Mouse (Mus musculus): Measurements from ENCODE around the gene Krt7. TPM values are rescaled to one million over a fixed set of nuclear protein-coding genes. Genes with fewer than 3 reads are reported as not detected.

Gene Krt7
- polyA plus RNA-seq, 1 experiment from 2014 or later = 5.1 TPM

GRCm38 (mm10) chr15:101392251-101392650, 18.6 kb upstream of the Krt7 start:
- DNase-seq (ENCODE audit: low read depth, low spot score) (no peak), ATAC-seq (no peak)
- ChIA-PET POLR2A (no interaction called here), CTCF (no interaction called here)
- in situ Hi-C loops (cut with MboI; ENCODE audit: low pct_unique_long_range_greater_than_20kb) = no loop called here
- no peak for TF ChIP-seq CTCF (IDR thresholded peaks at IDR 0.05)
- H3K27me3 ChIP-seq = no peaks in the 10 kb centered on the region

- H3K27me3 ChIP-seq = no peaks in the 10 kb centered on the region
- ChIA-PET CTCF (interaction anchor here (1.2 to 1.5 kb wide), 2 partner anchors 10 to 102 kb away, joined by 3 to 5 read pairs; no protein-coding TSS in a partner anchor), POLR2A (no interaction called here)
- TF ChIP-seq CTCF (IDR thresholded peaks at IDR 0.05) = no peak
- in situ Hi-C loops (cut with MboI; ENCODE audit: low pct_unique_long_range_greater_than_20kb) = no loop called here
- DNase-seq (ENCODE audit: low read depth, low spot score) (no peak), ATAC-seq (no peak)
These were observed 15.9 kb upstream of the Krt7 start for GRCm38 (mm10) chr15:101394908-101395307.

GRCm38 (mm10) chr15:101396466-101396865, 14.4 kb upstream of the Krt7 start:
- ChIA-PET POLR2A (no interaction called here), CTCF (interaction anchor here (0.9 to 1.4 kb wide), 2 partner anchors 13 to 54 kb away, joined by 3 read pairs; no protein-coding TSS in a partner anchor)
- in situ Hi-C loops (cut with MboI; ENCODE audit: low pct_unique_long_range_greater_than_20kb) = no loop called here
- no peak for DNase-seq (ENCODE audit: low read depth, low spot score)
- no peak for TF ChIP-seq CTCF (IDR thresholded peaks at IDR 0.05)
- ATAC-seq = no peak
- no peaks in the 10 kb centered on the region for H3K27me3 ChIP-seq

DNA sequence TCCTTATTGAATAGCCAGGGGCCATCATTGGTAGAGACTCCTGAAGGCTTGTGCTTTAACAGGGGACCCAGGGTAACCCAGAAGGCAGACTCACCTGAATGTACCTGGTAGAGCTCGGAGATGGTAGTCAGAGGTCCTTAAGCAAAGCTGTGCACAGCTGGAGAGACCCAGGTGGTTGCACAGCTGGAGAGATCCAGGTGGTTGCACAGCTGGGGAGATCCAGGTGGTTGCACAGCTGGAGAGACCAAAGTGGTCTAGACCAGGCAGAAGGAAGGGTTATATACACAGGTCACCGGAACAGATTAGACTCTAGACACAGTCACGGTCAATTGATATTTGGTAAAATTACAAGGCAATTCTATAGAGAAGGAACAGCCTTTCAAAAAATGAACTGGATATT, 13.9 kb upstream of the Krt7 start:
- ChIA-PET CTCF (interaction anchor here (0.9 to 1.4 kb wide), 2 partner anchors 14 to 55 kb away, joined by 3 read pairs; no protein-coding TSS in a partner anchor), POLR2A (no interaction called here)
- in situ Hi-C loops (cut with MboI; ENCODE audit: low pct_unique_long_range_greater_than_20kb) = no loop called here
- ATAC-seq (no peak), DNase-seq (ENCODE audit: low read depth, low spot score) (no peak)
- no peak for TF ChIP-seq CTCF (IDR thresholded peaks at IDR 0.05)
- no peaks in the 10 kb centered on the region for H3K27me3 ChIP-seq

- TF ChIP-seq CTCF (IDR thresholded peaks at IDR 0.05) = no peak
- H3K27me3 ChIP-seq = no peaks in the 10 kb centered on the region
- ChIA-PET CTCF (interaction anchor here (1.1 kb wide), 1 partner anchor 9 kb away, joined by 4 read pairs; no protein-coding TSS in a partner anchor), POLR2A (no interaction called here)
- in situ Hi-C loops (cut with MboI; ENCODE audit: low pct_unique_long_range_greater_than_20kb) = no loop called here
- DNase-seq (ENCODE audit: low read depth, low spot score) = no peak
- no peak for ATAC-seq
These were observed 13.2 kb upstream of the Krt7 start for GRCm38 (mm10) chr15:101397683-101398082.

DNA sequence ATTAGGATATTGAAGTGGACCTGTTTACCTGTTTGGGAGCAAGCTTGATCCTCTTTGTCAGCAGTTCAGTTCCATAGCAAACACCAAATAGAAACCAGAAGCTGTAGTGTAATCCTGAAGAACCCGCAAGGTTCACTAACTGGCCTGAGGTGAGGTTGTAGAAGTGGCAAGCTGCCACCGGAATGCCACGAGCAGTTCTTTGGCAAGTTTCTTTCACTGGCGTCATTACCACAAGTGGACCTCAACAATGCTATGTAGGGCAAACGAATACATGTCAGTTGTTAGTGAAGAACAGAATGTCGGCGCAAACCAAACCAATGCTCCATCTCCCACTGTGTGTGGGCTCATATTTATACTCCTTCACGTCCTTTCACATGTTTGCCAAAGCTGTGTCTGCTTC, 12.6 kb upstream of the Krt7 start:
- H3K27me3 ChIP-seq = no peaks in the 10 kb centered on the region
- no peak for DNase-seq (ENCODE audit: low read depth, low spot score)
- no peak for ATAC-seq
- TF ChIP-seq CTCF (IDR thresholded peaks at IDR 0.05) = no peak
- in situ Hi-C loops (cut with MboI; ENCODE audit: low pct_unique_long_range_greater_than_20kb) = no loop called here
- CTCF ChIA-PET = interaction anchor here (1.1 kb wide), 1 partner anchor 10 kb away, joined by 4 read pairs; no protein-coding TSS in a partner anchor
- POLR2A ChIA-PET = no interaction called here

GRCm38 (mm10) chr15:101412188-101412587, 1.3 kb downstream of the Krt7 start:
- in situ Hi-C loops (cut with MboI; ENCODE audit: low pct_unique_long_range_greater_than_20kb) = no loop called here
- H3K27me3 ChIP-seq = no peaks in the 10 kb centered on the region
- DNase-seq (ENCODE audit: low read depth, low spot score) (no peak), ATAC-seq (no peak)
- TF ChIP-seq CTCF (IDR thresholded peaks at IDR 0.05) = no peak
- ChIA-PET POLR2A (no interaction called here), CTCF (no interaction called here)

DNA sequence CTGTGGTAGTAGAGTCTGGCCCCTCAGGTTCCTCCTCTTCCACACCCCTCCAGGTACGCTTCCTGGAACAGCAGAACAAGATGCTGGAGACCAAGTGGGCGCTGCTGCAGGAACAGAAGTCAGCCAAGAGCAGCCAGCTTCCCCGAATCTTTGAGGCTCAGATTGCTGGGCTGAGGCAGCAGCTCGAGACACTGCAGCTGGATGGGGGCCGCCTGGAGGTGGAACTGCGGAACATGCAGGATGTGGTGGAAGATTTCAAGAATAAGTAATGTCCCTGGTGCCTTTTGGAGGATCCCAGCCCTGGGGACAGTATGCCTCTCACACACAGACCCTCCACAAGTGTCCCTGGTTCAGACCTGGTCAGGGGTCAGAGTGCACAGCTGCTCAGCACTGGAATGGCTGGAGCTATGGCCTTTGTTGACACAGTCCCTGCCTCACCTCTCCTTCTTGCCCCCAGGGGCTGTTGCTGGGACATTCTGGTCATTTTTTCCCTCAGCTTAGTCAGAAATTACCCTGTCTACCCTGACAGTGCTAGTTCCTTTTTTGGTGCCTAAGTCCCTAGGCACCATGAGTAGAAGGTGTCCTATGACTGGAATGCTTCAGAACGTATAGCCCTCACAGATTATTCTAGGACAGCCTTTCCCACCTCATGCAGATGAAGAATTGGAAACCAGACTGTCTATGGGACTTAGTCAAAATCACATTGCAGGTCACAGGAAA, 3.2 kb downstream of the Krt7 start:
- TF ChIP-seq CTCF (IDR thresholded peaks at IDR 0.05) = no peak
- POLR2A ChIA-PET = no interaction called here
- no peaks in the 10 kb centered on the region for H3K27me3 ChIP-seq
- ATAC-seq (no peak), DNase-seq (ENCODE audit: low read depth, low spot score) (no peak)
- in situ Hi-C loops (cut with MboI; ENCODE audit: low pct_unique_long_range_greater_than_20kb) = no loop called here
- CTCF ChIA-PET = interaction anchor here (1.6 kb wide), 1 partner anchor 29 kb away, joined by 3 read pairs; no protein-coding TSS in a partner anchor

GRCm38 (mm10) chr15:101414807-101415565, 4.1 kb downstream of the Krt7 start:
- in situ Hi-C loops (cut with MboI; ENCODE audit: low pct_unique_long_range_greater_than_20kb) = no loop called here
- H3K27me3 ChIP-seq = no peaks in the 10 kb centered on the region
- ATAC-seq (no peak), DNase-seq (ENCODE audit: low read depth, low spot score) (no peak)
- ChIA-PET CTCF (interaction anchor here (1.3 to 2.3 kb wide), 3 partner anchors 14 to 73 kb away, joined by 3 to 8 read pairs (median 3); no protein-coding TSS in a partner anchor), POLR2A (interaction anchor here (0.5 kb wide), 1 partner anchor 453 kb away, joined by 3 read pairs; no protein-coding TSS in a partner anchor)
- no peak for TF ChIP-seq CTCF (IDR thresholded peaks at IDR 0.05)

GRCm38 (mm10) chr15:101418950-101419349, 8.1 kb downstream of the Krt7 start:
- DNase-seq (ENCODE audit: low read depth, low spot score) (no peak), ATAC-seq (no peak)
- ChIA-PET CTCF (no interaction called here), POLR2A (no interaction called here)
- TF ChIP-seq CTCF (IDR thresholded peaks at IDR 0.05) = no peak
- in situ Hi-C loops (cut with MboI; ENCODE audit: low pct_unique_long_range_greater_than_20kb) = no loop called here
- H3K27me3 ChIP-seq = no peaks in the 10 kb centered on the region

- TF ChIP-seq CTCF (IDR thresholded peaks at IDR 0.05) = no peak
- DNase-seq (ENCODE audit: low read depth, low spot score) (no peak), ATAC-seq (no peak)
- no peaks in the 10 kb centered on the region for H3K27me3 ChIP-seq
- ChIA-PET CTCF (interaction anchor here (1.1 kb wide), 1 partner anchor 80 kb away, joined by 3 read pairs; no protein-coding TSS in a partner anchor), POLR2A (interaction anchor here (0.6 kb wide), 1 partner anchor 830 kb away, joined by 4 read pairs; no protein-coding TSS in a partner anchor)
- in situ Hi-C loops (cut with MboI; ENCODE audit: low pct_unique_long_range_greater_than_20kb) = no loop called here
These were observed 10.1 kb downstream of the Krt7 start for GRCm38 (mm10) chr15:101420903-101421302.

All from Patski (cell line).